ENCODE assay signal across 20 mouse cellular contexts in genomic region chr4:38854349-38854748, GRCm38 (mm10).
"Had no signal": no experiment of that assay in that cellular context is flagged by ENCODE, and none has a peak within 500 bp of the region (broad histone marks: within the 10 kb centered on the region; RNA-seq: fewer than 3 reads in every experiment).

No protein-coding gene starts in this region.

- ATAC-seq: hindbrain, embryonic 16.5 days; hindbrain, postnatal 0 days; inflammation-experienced regulatory T-cells, adult 6 months; intestine, embryonic 15.5 days; intestine, embryonic 16.5 days; intestine, postnatal 0 days had no signal

- DNase-seq: heart, postnatal 10 days; heart, postnatal 14 days; heart, postnatal 36 days; kidney, adult 11 months; kidney, adult 18-20 months; kidney, adult 2 months; kidney, adult 9 months; kidney, postnatal 10 days; kidney, postnatal 14 days; kidney, postnatal 25 days; kidney, postnatal 36 days; kidney, postnatal 4 days; layer of hippocampus, adult 9-11 months; layer of hippocampus, postnatal 36 days had no signal
